Mouse (Mus musculus): ENCODE data around the gene A230050P20Rik. TPM values are rescaled to one million over a fixed set of nuclear protein-coding genes. Genes with fewer than 3 reads are reported as not detected.

Gene A230050P20Rik
- polyA plus RNA-seq, 1 experiment from 2014 or later = 16.1 TPM

DNA sequence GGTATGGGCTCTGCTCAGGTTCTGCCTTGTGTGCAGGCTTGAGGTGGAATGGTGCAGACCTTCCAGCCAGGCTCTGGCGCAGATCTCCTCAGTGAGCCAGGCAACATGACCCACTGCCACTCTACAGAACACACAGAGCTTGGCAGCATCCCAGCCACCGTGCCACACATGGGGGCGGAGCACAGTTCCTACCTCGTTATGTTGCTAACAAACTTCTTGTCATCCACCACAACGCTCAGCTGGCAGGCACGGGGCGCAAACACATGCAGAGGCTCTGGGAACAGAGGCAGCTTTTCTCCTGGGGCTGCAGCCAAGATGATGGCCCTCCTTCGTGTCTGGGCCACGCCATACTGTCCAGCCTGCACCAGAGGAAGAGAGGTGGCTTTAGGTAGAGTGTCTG lies 41.5 kb downstream of the A230050P20Rik start:
- H3K4me2 ChIP-seq = no peak overlapping the region
- no peaks in the 10 kb centered on the region for H3K9me3 ChIP-seq (replicated peaks)
- no peak overlapping the region for H3K27ac ChIP-seq
- peaks cover 100% of the 10 kb centered on the region for H3K36me3 ChIP-seq
- H3K27me3 ChIP-seq = no peaks in the 10 kb centered on the region
- no peak overlapping the region for H3K9ac ChIP-seq
- WGBS = 92% methylated on average over 9 of the region's 9 CpGs
- no peak for ATAC-seq (replicated peaks; ENCODE audit: low FRiP score)
- H3K4me1 ChIP-seq = no peaks in the 10 kb centered on the region
- no peak overlapping the region for H3K4me3 ChIP-seq (replicated peaks)

DNA sequence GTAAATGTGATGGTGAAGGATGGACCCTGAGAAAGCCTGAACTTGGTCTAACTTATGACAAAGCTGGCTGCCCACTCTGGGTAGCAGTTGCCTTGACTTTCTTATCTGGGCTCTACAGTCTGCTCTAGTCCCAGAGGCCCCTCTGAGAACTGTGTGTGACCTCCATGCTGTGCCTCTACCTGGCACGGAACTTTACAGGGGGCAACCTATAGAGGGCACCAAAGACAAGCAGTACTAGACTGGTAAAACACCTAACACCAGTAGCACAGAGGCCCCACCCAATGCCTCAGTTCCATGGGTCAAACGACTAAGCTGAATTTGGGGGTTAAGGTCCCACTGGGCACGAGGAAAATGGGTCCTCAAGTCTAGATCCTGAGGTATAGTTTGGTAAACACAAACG lies 47.7 kb downstream of the A230050P20Rik start:
- no peak overlapping the region for H3K27ac ChIP-seq
- WGBS = 80% methylated on average over 4 of the region's 4 CpGs
- H3K4me3 ChIP-seq (replicated peaks) = no peak overlapping the region
- no peak overlapping the region for H3K9ac ChIP-seq
- no peaks in the 10 kb centered on the region for H3K27me3 ChIP-seq
- no peak overlapping the region for H3K4me2 ChIP-seq
- peaks cover 100% of the 10 kb centered on the region for H3K36me3 ChIP-seq
- no peaks in the 10 kb centered on the region for H3K9me3 ChIP-seq (replicated peaks)
- H3K4me1 ChIP-seq = no peaks in the 10 kb centered on the region
- no peak; the same call in 1 of the 2 replicates for ATAC-seq (replicated peaks; ENCODE audit: low FRiP score)

GRCm38 (mm10) chr9:20923258-20923657 lies 54.8 kb downstream of the A230050P20Rik start:
- peaks cover 100% of the 10 kb centered on the region for H3K36me3 ChIP-seq
- no peaks in the 10 kb centered on the region for H3K27me3 ChIP-seq
- no peaks in the 10 kb centered on the region for H3K9me3 ChIP-seq (replicated peaks)
- no peak overlapping the region for H3K9ac ChIP-seq
- H3K4me1 ChIP-seq = no peaks in the 10 kb centered on the region
- no peak overlapping the region for H3K4me3 ChIP-seq (replicated peaks)
- H3K4me2 ChIP-seq = no peak overlapping the region
- ATAC-seq (replicated peaks; ENCODE audit: low FRiP score) = no peak
- 89% methylated on average over 3 of the region's 3 CpGs for WGBS
- no peak overlapping the region for H3K27ac ChIP-seq

Small RNA genes lying within 50 kb of the gene (microRNA-seq; reads per million reads assigned to microRNA genes)
- not detected for gene Mir7081

Other genes with a start within 250 kb of the A230050P20Rik start
- 385 and 422 TPM in 2 replicates for gene Ubl5, start 225.8 kb upstream of the A230050P20Rik start, polyA plus RNA-seq (2015; fragmentation: Nextera tagmentation; extraction: Ambion mirVana)
- gene Fbxl12, start 223.9 kb upstream of the A230050P20Rik start, polyA plus RNA-seq (2015; fragmentation: Nextera tagmentation; extraction: Ambion mirVana) = 21.1 and 22.2 TPM in 2 replicates
- gene Pin1, start 216.5 kb upstream of the A230050P20Rik start, polyA plus RNA-seq (2015; fragmentation: Nextera tagmentation; extraction: Ambion mirVana) = 55.3 and 55.4 TPM in 2 replicates
- gene Olfm2, start 122.3 kb upstream of the A230050P20Rik start, polyA plus RNA-seq (2015; fragmentation: Nextera tagmentation; extraction: Ambion mirVana) = 4.7 and 7.1 TPM in 2 replicates
- gene Col5a3, start 53.6 kb upstream of the A230050P20Rik start, polyA plus RNA-seq (2015; fragmentation: Nextera tagmentation; extraction: Ambion mirVana) = 2.5 and 4.4 TPM in 2 replicates
- gene Rdh8, start 50.1 kb upstream of the A230050P20Rik start, polyA plus RNA-seq (2015; fragmentation: Nextera tagmentation; extraction: Ambion mirVana) = not detected in 2 replicates
- 2.5 and 2.8 TPM in 2 replicates for gene Angptl6, start 11.1 kb downstream of the A230050P20Rik start, polyA plus RNA-seq (2015; fragmentation: Nextera tagmentation; extraction: Ambion mirVana)
- gene Ppan, start 19.5 kb downstream of the A230050P20Rik start, polyA plus RNA-seq (2015; fragmentation: Nextera tagmentation; extraction: Ambion mirVana) = 84.2 and 93.7 TPM in 2 replicates
- 319 and 321 TPM in 2 replicates for gene Eif3g, start 30.0 kb downstream of the A230050P20Rik start, polyA plus RNA-seq (2015; fragmentation: Nextera tagmentation; extraction: Ambion mirVana)
- 96.9 and 108 TPM in 2 replicates for gene Dnmt1, start 91.2 kb downstream of the A230050P20Rik start, polyA plus RNA-seq (2015; fragmentation: Nextera tagmentation; extraction: Ambion mirVana)
- gene S1pr2, start 108.1 kb downstream of the A230050P20Rik start, polyA plus RNA-seq (2015; fragmentation: Nextera tagmentation; extraction: Ambion mirVana) = 29.8 and 32.7 TPM in 2 replicates
- gene Mrpl4, start 134.1 kb downstream of the A230050P20Rik start, polyA plus RNA-seq (2015; fragmentation: Nextera tagmentation; extraction: Ambion mirVana) = 140 and 143 TPM in 2 replicates
- 10.8 and 13.7 TPM in 2 replicates for gene Icam1, start 147.3 kb downstream of the A230050P20Rik start, polyA plus RNA-seq (2015; fragmentation: Nextera tagmentation; extraction: Ambion mirVana)
- 2.0 and 2.7 TPM in 2 replicates for gene Icam4, start 160.7 kb downstream of the A230050P20Rik start, polyA plus RNA-seq (2015; fragmentation: Nextera tagmentation; extraction: Ambion mirVana)
- gene Icam5, start 163.4 kb downstream of the A230050P20Rik start, polyA plus RNA-seq (2015; fragmentation: Nextera tagmentation; extraction: Ambion mirVana) = 0.18 and 0.38 TPM in 2 replicates
- 1.6 and 1.8 TPM in 2 replicates for gene Zglp1, start 198.5 kb downstream of the A230050P20Rik start, polyA plus RNA-seq (2015; fragmentation: Nextera tagmentation; extraction: Ambion mirVana)
- 0.45 and 0.86 TPM in 2 replicates for gene Gm49373, start 204.5 kb downstream of the A230050P20Rik start, polyA plus RNA-seq (2015; fragmentation: Nextera tagmentation; extraction: Ambion mirVana)
- 53.9 and 61.0 TPM in 2 replicates for gene Fdx1l, start 205.0 kb downstream of the A230050P20Rik start, polyA plus RNA-seq (2015; fragmentation: Nextera tagmentation; extraction: Ambion mirVana)
- 2.2 and 3.0 TPM in 2 replicates for gene Gm38431, start 223.4 kb downstream of the A230050P20Rik start, polyA plus RNA-seq (2015; fragmentation: Nextera tagmentation; extraction: Ambion mirVana)
- 67.9 and 76.3 TPM in 2 replicates for gene Raver1, start 223.4 kb downstream of the A230050P20Rik start, polyA plus RNA-seq (2015; fragmentation: Nextera tagmentation; extraction: Ambion mirVana)

All from kidney, embryonic 15.5 days (tissue).